In the genomic region with DNA sequence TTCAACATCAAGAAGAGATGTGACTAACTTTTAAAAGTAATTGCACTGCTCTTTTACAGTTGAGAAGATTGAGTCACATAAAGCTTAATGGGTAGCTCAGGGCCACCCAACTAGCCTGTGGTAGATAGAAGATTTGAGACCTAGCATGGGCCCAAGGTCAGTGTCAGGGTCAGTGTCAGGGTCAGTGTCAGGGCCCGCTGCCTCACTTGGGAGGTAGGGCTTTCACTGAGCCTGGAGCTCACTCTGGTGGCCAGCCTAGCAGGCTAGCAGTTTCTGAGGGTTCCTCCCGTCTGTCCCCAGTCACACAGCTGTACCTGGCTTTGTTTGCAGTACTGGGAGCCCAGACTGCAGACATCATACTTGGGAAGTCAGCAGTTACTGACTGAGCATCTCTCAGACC, we compare ENCODE assay signal across 8 mouse cellular contexts. TPM values are rescaled to one million over a fixed set of nuclear protein-coding genes. Genes with fewer than 3 reads are reported as not detected.
A peak's percentile ranks its signal among the peaks of the same experiment; 100 is the strongest.
DNase-seq lines count a peak whose midpoint lies in the region; ATAC-seq and TF ChIP-seq lines count a peak whose summit lies in the region.

No protein-coding gene starts in this region.

- DNase-seq in kidney, adult 9 months: no peak
- no peak for DNase-seq in CH12.LX (ENCODE audit: extremely low read depth)
- peak; percentile 62 to 74 for DNase-seq in adrenal gland, postnatal 36 days
- DNase-seq in limb, embryonic 14.5 days (ENCODE audit: low spot score): no peak
- no peak for DNase-seq in layer of hippocampus, postnatal 25 days (ENCODE audit: extremely low spot score in 1 of 2, low spot score in 1 of 2)
- DNase-seq in gastrocnemius, postnatal 10 days: no peak
- no peak for DNase-seq in ovary, postnatal 10 days (ENCODE audit: low spot score)

- peak; percentile 59; the same call in 1 of the 2 replicates for ATAC-seq in kidney, embryonic 16.5 days (ENCODE audit: low FRiP score, low TSS enrichment)
- no peak for ATAC-seq in limb, embryonic 14.5 days (ENCODE audit: low FRiP score, low read depth)

- H3K4me2 ChIP-seq in kidney, embryonic 16.5 days (replicated peaks; ENCODE audit: low read depth, low read length): no peak overlapping the region
- no peak overlapping the region for H3K4me2 ChIP-seq in CH12.LX (ENCODE audit: insufficient read depth, low read depth, poor library complexity, severe bottlenecking)
- no peak overlapping the region for H3K4me2 ChIP-seq in limb, embryonic 14.5 days (replicated peaks; ENCODE audit: low read depth, low read length, severe bottlenecking)

- TF ChIP-seq POLR2A in CH12.LX (IDR thresholded peaks at IDR 0.05; ENCODE audit: low read depth, low read length): no peak
- no peak for TF ChIP-seq POLR2A in limb, embryonic 14.5 days (IDR thresholded peaks at IDR 0.05; ENCODE audit: borderline replicate concordance, extremely low read depth, insufficient read depth, insufficient read length)

- dilution Hi-C loops in CH12.LX (cut with MboI; ENCODE audit: extremely low pct_ligation_motif_present, extremely low pct_unique_long_range_greater_than_20kb, low sequenced_read_pairs): no loop called here

- no peaks in the 10 kb centered on the region for H3K27me3 ChIP-seq in kidney, embryonic 16.5 days (ENCODE audit: insufficient read depth, low read length)
- no peaks in the 10 kb centered on the region for H3K27me3 ChIP-seq in CH12.LX (replicated peaks)
- H3K27me3 ChIP-seq in limb, embryonic 14.5 days (ENCODE audit: control insufficient read depth, insufficient read depth, low read length): no peaks in the 10 kb centered on the region

- no peaks in the 10 kb centered on the region for H3K79me2 ChIP-seq in CH12.LX (replicated peaks; ENCODE audit: control insufficient read depth, extremely low read depth, insufficient read depth, poor library complexity, severe bottlenecking)

- 0 out of 4 replicates have a peak, but pooled peaks of 1 of the 2 experiments have one; percentile 27 for TF ChIP-seq CTCF in CH12.LX (conservative IDR thresholded peaks at IDR 0.05 in 1 of 2, IDR thresholded peaks at IDR 0.05 in 1 of 2; ENCODE audit: low read depth in 2 of 2, low read length in 2 of 2)

- peak; percentile 45 for TF ChIP-seq RAD21 in CH12.LX (IDR thresholded peaks at IDR 0.05; ENCODE audit: low read depth, low read length)

- H3K36me3 ChIP-seq in kidney, embryonic 16.5 days (ENCODE audit: insufficient read depth, low read length): no peaks in the 10 kb centered on the region
- no peaks in the 10 kb centered on the region for H3K36me3 ChIP-seq in CH12.LX (replicated peaks in 1 of 2; ENCODE audit: control insufficient read depth in 1 of 2, insufficient read depth in 1 of 2, low read length in 1 of 2)
- no peaks in the 10 kb centered on the region for H3K36me3 ChIP-seq in limb, embryonic 14.5 days (ENCODE audit: control insufficient read depth, insufficient read depth, low read length)

- in situ Hi-C loops in CH12.LX (cut with MboI; ENCODE audit: low pct_ligation_motif_present, low pct_unique_long_range_greater_than_20kb, low sequenced_read_pairs): no loop called here

- no peak overlapping the region for H3K4me3 ChIP-seq in kidney, embryonic 16.5 days (ENCODE audit: low read length)
- no peak overlapping the region for H3K4me3 ChIP-seq in CH12.LX (replicated peaks in 1 of 3; ENCODE audit: low read depth in 2 of 3, low read length in 2 of 3, poor library complexity in 1 of 3)
- no peak overlapping the region for H3K4me3 ChIP-seq in limb, embryonic 14.5 days (replicated peaks; ENCODE audit: low read length)

- H3K27ac ChIP-seq in kidney, embryonic 16.5 days (ENCODE audit: low read length): peak overlapping the region; percentile 35; the same call in 1 of the 2 replicates
- H3K27ac ChIP-seq in CH12.LX (ENCODE audit: insufficient read depth, low read depth): no peak overlapping the region
- H3K27ac ChIP-seq in limb, embryonic 14.5 days (replicated peaks; ENCODE audit: low read depth, low read length): peak overlapping the region; percentile 22; the same call in 1 of the 2 replicates

- H3K9me3 ChIP-seq in kidney, embryonic 16.5 days (ENCODE audit: low read length): no peaks in the 10 kb centered on the region
- H3K9me3 ChIP-seq in CH12.LX (replicated peaks; ENCODE audit: low read length): no peaks in the 10 kb centered on the region
- H3K9me3 ChIP-seq in limb, embryonic 14.5 days (ENCODE audit: control insufficient read depth, low read length): no peaks in the 10 kb centered on the region

- no peak for TF ChIP-seq EP300 in CH12.LX (IDR thresholded peaks at IDR 0.05; ENCODE audit: low read length)

- no peak overlapping the region for H3K9ac ChIP-seq in kidney, embryonic 16.5 days (replicated peaks; ENCODE audit: low read length)
- H3K9ac ChIP-seq in CH12.LX (ENCODE audit: insufficient read depth, low read depth): no peak overlapping the region
- no peak overlapping the region for H3K9ac ChIP-seq in limb, embryonic 14.5 days (ENCODE audit: low read depth, low read length, severe bottlenecking)

- peaks cover 28% of the 10 kb centered on the region for H3K4me1 ChIP-seq in kidney, embryonic 16.5 days (ENCODE audit: insufficient read depth, low read length)
- peaks cover 2 to 18% of the 10 kb centered on the region in 2 experiments; a peak in 3 of 4 replicates for H3K4me1 ChIP-seq in CH12.LX (ENCODE audit: control insufficient read depth in 1 of 2, insufficient read depth in 2 of 2)
- peaks cover 28% of the 10 kb centered on the region for H3K4me1 ChIP-seq in limb, embryonic 14.5 days (ENCODE audit: control insufficient read depth, insufficient read depth, low read length)

- 36% methylated on average over 2 of the region's 2 CpGs for WGBS in kidney, embryonic 16.5 days
- WGBS in limb, embryonic 14.5 days: 58% methylated on average over 2 of the region's 2 CpGs

TF ChIP-seq in CH12.LX, 34 proteins besides CTCF, POLR2A, EP300 and RAD21:
- peak; percentile 32 for TF ChIP-seq SMC3 (IDR thresholded peaks at IDR 0.05; ENCODE audit: low read depth, low read length)
- TF ChIP-seq ZKSCAN1 (IDR thresholded peaks at IDR 0.05; ENCODE audit: borderline replicate concordance, low read depth, low read length): no peak

RNA-seq across cellular contexts. Expression of a gene that starts 47.1 kb away (rescaled TPM):
- polyA plus RNA-seq in kidney, embryonic 16.5 days (2015; fragmentation: Nextera tagmentation; extraction: Ambion mirVana): 79.2 and 81.3 TPM in 2 replicates
- total RNA-seq in CH12.LX (2012; rRNA removed): 3.3 and 3.4 TPM in 2 replicates
- total RNA-seq in CH12.LX (2014; rRNA removed): 4.8 and 5.9 TPM in 2 replicates
- polyA plus RNA-seq in CH12.LX (2012; ENCODE audit: insufficient read length, low read depth): 5.4 and 5.6 TPM in 2 replicates
- total RNA-seq in adrenal gland, postnatal 36 days (2021): 100 to 1,000 TPM; 120 to 180 TPM
- 50.6 and 52.9 TPM in 2 replicates for polyA plus RNA-seq in limb, embryonic 14.5 days (2012; rRNA removed)
- polyA plus RNA-seq in limb, embryonic 14.5 days (2014; fragmentation: Nextera tagmentation; extraction: Ambion mirVana): 60.5 and 67.7 TPM in 2 replicates
- total RNA-seq in layer of hippocampus, postnatal 25 days (2021): 10 to 100 TPM; 40.8 to 49.8 TPM
- total RNA-seq in gastrocnemius, postnatal 10 days (2021): 10 to 100 TPM; 39.9 to 51.8 TPM

Comparison
In these comparisons a context has a peak if more than half of its experiments do, and no peak if none do; other contexts are left out.
1. DNase-seq: peak in adrenal gland, postnatal 36 days (2 of 2); none in kidney, adult 9 months (single experiment), CH12.LX (single experiment), limb, embryonic 14.5 days (single experiment), layer of hippocampus, postnatal 25 days (0 of 2), gastrocnemius, postnatal 10 days (single experiment) and ovary, postnatal 10 days (single experiment).
2. RNA of a gene that starts 47.1 kb away (total RNA-seq): 120 to 180 TPM in adrenal gland, postnatal 36 days, 39.9 to 51.8 TPM in gastrocnemius, postnatal 10 days and 40.8 to 49.8 TPM in layer of hippocampus, postnatal 25 days; 3.3 to 5.9 TPM in CH12.LX; every median in the first group is over 4 times any median in the second.